Mouse (Mus musculus): ENCODE measurements around the gene Slc17a1. TPM values are rescaled to one million over a fixed set of nuclear protein-coding genes. Genes with fewer than 3 reads are reported as not detected.

Gene Slc17a1
- total RNA-seq, 1 experiment from 2014 or later, result not detected

GRCm38 (mm10) chr13:23938699-23939098, 71.1 kb downstream of the Slc17a1 start:
- ATAC-seq (replicated peaks; ENCODE audit: insufficient number of reproducible peaks, low FRiP score, low TSS enrichment, poor library complexity, severe bottlenecking), result no peak

- ATAC-seq (replicated peaks; ENCODE audit: insufficient number of reproducible peaks, low FRiP score, low TSS enrichment, poor library complexity, severe bottlenecking), result no peak
These were observed 72.7 kb downstream of the Slc17a1 start for GRCm38 (mm10) chr13:23940291-23940690.

- ATAC-seq (replicated peaks; ENCODE audit: insufficient number of reproducible peaks, low FRiP score, low TSS enrichment, poor library complexity, severe bottlenecking), result no peak
These were observed 75.3 kb downstream of the Slc17a1 start for GRCm38 (mm10) chr13:23942861-23943260.

Other genes with a start within 250 kb of the Slc17a1 start
- gene Hist1h2be, start 246.6 kb upstream of the Slc17a1 start, total RNA-seq (2017), result 13.1 to 35.9 TPM (median 14.5 TPM) in 3 replicates
- 81.6 to 216 TPM (median 97.2 TPM) in 3 replicates for gene Hist1h1e, start 245.2 kb upstream of the Slc17a1 start, total RNA-seq (2017)
- 5.0 to 8.9 TPM (median 8.3 TPM) in 3 replicates for gene Hist1h2ac, start 183.8 kb upstream of the Slc17a1 start, total RNA-seq (2017)
- gene Hist1h2bc, start 183.6 kb upstream of the Slc17a1 start, total RNA-seq (2017), result 28.7 to 101 TPM (median 49.7 TPM) in 3 replicates
- not detected in 3 replicates for gene Hist1h1t, start 171.9 kb upstream of the Slc17a1 start, total RNA-seq (2017)
- gene Hist1h4c, start 169.3 kb upstream of the Slc17a1 start, total RNA-seq (2017), result 82.1 to 150 TPM (median 93.5 TPM) in 3 replicates
- gene Hfe, start 156.9 kb upstream of the Slc17a1 start, total RNA-seq (2017), result 90.6 to 170 TPM (median 150 TPM) in 3 replicates
- gene Hist1h1c, start 128.9 kb upstream of the Slc17a1 start, total RNA-seq (2017), result 589 to 739 TPM (median 677 TPM) in 3 replicates
- gene Hist1h3c, start 122.1 kb upstream of the Slc17a1 start, total RNA-seq (2017), result 6.8 TPM in 1 of 3 replicates, not detected in the others
- 151 to 300 TPM (median 178 TPM) in 3 replicates for gene Hist1h2bb, start 121.0 kb upstream of the Slc17a1 start, total RNA-seq (2017)
- 64.3 to 74.6 TPM in 2 of 3 replicates, not detected in the other for gene Hist1h2ab, start 116.6 kb upstream of the Slc17a1 start, total RNA-seq (2017)
- 9.7 TPM in 1 of 3 replicates, not detected in the others for gene Hist1h3b, start 115.5 kb upstream of the Slc17a1 start, total RNA-seq (2017)
- 10.8 to 62.1 TPM (median 12.1 TPM) in 3 replicates for gene Hist1h4b, start 110.7 kb upstream of the Slc17a1 start, total RNA-seq (2017)
- gene Hist1h4a, start 106.5 kb upstream of the Slc17a1 start, total RNA-seq (2017), result 43.2 to 186 TPM (median 59.3 TPM) in 3 replicates
- 4.6 to 86.2 TPM (median 18.3 TPM) in 3 replicates for gene Hist1h3a, start 105.4 kb upstream of the Slc17a1 start, total RNA-seq (2017)
- 55.4 to 86.3 TPM (median 64.8 TPM) in 3 replicates for gene Hist1h1a, start 104.1 kb upstream of the Slc17a1 start, total RNA-seq (2017)
- gene Trim38, start 97.8 kb upstream of the Slc17a1 start, total RNA-seq (2017), result not detected in 3 replicates
- not detected in 3 replicates for gene Slc17a2, start 60.8 kb upstream of the Slc17a1 start, total RNA-seq (2017)
- gene Slc17a3, start 28.3 kb upstream of the Slc17a1 start, total RNA-seq (2017), result not detected in 3 replicates
- not detected in 3 replicates for gene Slc17a4, start 47.3 kb downstream of the Slc17a1 start, total RNA-seq (2017)
- gene Hist1h2ba, start 66.4 kb downstream of the Slc17a1 start, total RNA-seq (2017), result not detected in 3 replicates
- not detected in 3 replicates for gene Hist1h2aa, start 66.7 kb downstream of the Slc17a1 start, total RNA-seq (2017)
- not detected in 3 replicates for gene Scgn, start 123.5 kb downstream of the Slc17a1 start, total RNA-seq (2017)